Mouse (Mus musculus) frontal cortex, postnatal 36 days (tissue): ENCODE results near the gene Lrrc56.
A peak's percentile ranks its signal among the peaks of the same experiment; 100 is the strongest.

Source experiments
- DNase-seq, 2 experiments: peaks; one replicate each; pipeline ENCODE4 v3.0.0; 2022; ENCODE audit warnings: low spot score in 2 of 2

Gene Lrrc56

DNA sequence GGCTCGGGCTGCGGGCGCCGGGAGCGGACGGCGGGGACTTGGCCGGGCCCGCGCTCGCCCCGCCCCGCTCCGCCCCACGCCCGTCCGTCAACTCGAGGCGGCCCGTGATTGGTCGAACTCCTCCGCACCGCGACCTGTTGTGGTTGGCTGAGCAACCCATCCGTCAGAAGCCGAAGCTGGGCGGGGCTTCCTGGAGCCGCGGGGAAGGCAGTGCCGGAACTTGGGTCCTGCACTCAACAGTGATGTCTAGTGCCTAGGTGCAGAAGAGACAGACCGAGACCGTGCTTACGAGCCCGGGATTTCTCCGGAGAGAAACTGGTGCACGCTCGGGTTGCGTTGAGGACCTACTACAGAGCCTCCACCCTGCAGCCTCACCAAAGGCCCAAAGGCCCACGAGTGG is at the start of gene Lrrc56, which contains the start of gene Hras:
Gene Lrrc56 (plus strand): TSS at position 210 of the 400 bp plus-strand sequence.
Gene Hras (minus strand): TSS at position 58 of the 400 bp plus-strand sequence.
- peak; percentile 97 for DNase-seq

DNA sequence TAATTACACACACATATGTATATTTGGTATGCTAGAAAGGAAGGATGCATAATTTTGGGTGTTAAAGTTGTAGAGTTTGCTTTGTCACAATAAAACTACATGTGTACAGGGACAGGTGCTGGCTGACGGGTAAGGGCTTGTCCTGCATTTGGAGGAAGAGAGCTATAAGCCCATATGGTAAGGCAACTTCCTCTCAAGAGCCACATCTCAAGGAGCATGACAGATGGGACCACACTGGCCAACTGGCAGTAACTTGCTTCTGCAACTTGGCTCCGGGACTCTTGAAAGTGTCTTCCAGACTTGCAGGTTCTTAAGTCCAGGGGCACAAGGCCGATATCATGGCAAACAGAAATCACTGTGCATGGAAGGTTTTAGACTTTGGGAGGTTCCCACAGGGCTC is 49.3 kb upstream of the Lrrc56 start:
- DNase-seq: no peak

GRCm38 (mm10) chr7:141145403-141145802 is 48.6 kb upstream of the Lrrc56 start:
- DNase-seq: no peak

DNA sequence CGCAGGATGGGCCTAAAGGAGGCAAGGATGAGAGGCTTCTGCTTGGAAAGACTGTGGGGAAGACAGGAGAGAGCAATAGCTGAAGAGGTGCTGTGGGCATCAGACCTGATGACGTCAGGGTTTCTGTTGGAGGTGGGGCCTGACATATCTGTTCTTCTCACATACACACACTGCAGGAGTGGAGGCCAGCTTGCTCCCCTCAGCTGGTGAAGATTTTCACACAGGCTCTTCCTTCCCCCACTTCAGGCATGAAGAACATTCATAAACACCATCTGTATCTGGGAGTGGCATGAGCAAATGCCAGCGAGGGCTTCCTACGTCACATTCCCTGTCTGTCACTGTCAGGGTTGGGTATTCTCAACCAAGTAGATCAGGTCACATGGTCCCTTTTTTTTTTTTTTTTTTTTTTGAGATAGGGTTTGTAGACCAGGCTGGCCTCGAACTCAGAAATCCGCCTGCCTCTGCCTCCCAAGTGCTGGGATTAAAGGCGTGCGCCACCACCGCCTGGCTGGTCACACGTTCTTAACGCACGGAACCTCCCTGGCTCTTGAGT is 47.8 kb upstream of the Lrrc56 start:
- no peak for DNase-seq

GRCm38 (mm10) chr7:141147044-141147443 is 46.9 kb upstream of the Lrrc56 start:
- DNase-seq: no peak

GRCm38 (mm10) chr7:141148639-141149038 is 45.3 kb upstream of the Lrrc56 start:
- DNase-seq: no peak

DNA sequence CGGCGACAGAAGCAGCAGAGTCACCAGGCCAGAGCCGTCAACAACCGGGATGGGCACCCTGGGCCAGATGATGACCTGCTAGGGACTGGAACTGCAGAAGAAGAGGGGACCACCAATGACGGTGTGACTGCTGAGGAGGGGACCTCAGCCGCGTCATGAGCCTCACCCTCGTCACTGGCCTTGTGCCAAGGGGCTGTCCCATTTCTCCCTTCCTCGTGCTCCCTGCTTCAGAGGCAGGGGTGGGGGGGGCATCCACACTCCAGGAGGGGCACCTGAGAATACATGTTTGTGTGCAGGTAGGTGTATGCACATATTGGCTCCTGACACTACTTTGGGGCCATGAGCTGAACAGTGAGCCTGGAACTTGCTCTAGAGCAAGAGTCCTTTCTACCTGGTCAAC is 38.6 kb upstream of the Lrrc56 start:
- DNase-seq: no peak

GRCm38 (mm10) chr7:141164397-141164796 is 29.6 kb upstream of the Lrrc56 start:
- DNase-seq: no peak

- DNase-seq: no peak
Observed at GRCm38 (mm10) chr7:141164850-141165249, 29.1 kb upstream of the Lrrc56 start.

DNA sequence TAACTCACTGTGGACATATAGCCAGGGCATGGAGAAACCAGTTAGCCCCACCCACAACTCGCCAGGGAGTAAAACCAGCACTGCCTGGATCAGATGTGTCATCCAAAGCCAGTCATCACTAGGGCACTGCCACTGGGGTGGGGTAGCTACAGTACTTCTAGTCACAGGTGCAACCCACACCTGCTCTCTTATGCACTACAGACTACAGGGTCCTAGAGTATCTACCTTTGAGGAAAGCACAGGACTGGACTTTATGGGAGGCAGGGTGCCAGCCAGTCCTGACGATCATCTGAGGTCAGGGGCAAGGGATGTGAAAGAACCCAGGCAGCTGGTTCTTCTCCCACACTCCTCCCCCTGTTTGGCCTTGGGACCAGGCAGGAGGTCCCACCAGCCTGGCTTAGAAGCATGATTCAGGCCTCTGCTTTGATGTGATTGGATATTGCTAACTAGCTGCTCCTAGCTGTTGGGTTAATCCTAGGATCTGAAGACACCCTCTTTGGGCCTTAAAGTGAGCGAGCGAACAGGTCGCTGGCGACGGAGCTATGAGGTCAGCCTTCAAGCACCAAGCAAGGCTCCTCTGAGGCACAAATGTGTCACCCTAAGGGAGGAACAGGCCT is 25.9 kb upstream of the Lrrc56 start:
- no peak for DNase-seq

- DNase-seq: peak; percentile 55 to 68
Observed at GRCm38 (mm10) chr7:141168518-141168953, 25.4 kb upstream of the Lrrc56 start.

DNA sequence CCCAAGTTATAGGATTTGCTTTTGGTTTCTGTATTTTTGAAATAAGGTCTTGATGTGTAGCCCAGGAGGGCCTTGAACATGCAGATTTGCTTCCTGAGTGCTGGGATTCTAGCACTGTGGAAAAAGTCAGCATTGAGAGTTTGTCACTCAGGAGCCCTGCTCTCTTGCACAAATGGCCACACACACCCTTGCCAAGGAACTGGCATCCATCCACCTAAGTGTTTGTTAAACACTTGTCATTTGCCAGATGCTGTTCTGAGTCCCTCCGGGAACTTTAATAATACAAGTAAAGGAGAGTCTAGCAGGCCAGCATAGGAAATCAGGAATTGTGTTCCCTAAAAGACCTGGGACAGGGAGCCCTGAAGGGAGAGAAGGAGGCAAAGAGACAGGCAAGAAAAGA is 24.7 kb upstream of the Lrrc56 start:
- DNase-seq: no peak

DNA sequence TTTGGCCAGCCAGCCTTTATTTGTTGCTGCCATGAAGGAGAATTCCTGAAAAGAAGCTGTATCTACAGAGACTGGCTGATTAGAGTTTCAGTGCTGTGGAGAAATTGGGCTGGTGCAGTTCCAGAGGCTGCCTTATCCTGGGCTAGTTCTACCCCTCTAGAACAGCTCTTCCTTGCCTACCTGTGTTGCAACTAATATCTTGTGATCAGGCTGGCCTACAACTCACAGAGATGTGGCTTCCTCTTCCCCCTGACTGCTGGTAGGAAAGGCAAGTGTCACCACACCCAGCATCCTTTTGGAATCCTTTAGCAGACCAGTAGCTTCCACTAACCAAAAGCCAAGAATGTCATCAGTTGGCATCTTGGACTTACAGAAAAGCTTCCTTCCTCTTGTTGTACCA is 24.1 kb upstream of the Lrrc56 start:
- DNase-seq: no peak

- peak; percentile 93 to 94 for DNase-seq
Observed at GRCm38 (mm10) chr7:141172116-141173006, 21.6 kb upstream of the Lrrc56 start, which contains the start of gene Rnh1. TSS of gene Rnh1 (minus strand) at chr7:141172857.

GRCm38 (mm10) chr7:141173323-141173850 is 20.6 kb upstream of the Lrrc56 start:
- no peak for DNase-seq

DNA sequence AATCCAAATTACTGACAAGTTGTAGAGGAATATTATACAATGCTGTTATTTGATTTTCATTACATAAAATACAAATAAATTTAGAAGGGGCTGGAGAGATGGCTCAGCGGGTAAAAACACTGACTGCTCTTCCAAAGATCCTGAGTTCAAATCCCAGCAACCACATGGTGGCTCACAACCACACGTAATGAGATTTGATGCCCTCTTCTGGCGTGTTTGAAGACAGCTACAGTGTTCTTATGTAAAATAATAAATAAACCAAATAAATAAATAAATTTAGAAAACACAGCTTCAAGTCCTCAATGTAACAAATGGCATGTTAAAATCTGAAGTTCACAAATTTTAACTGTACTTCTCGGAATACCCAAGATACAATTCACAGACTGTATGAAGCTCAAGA is 18.9 kb upstream of the Lrrc56 start:
- no peak for DNase-seq

DNA sequence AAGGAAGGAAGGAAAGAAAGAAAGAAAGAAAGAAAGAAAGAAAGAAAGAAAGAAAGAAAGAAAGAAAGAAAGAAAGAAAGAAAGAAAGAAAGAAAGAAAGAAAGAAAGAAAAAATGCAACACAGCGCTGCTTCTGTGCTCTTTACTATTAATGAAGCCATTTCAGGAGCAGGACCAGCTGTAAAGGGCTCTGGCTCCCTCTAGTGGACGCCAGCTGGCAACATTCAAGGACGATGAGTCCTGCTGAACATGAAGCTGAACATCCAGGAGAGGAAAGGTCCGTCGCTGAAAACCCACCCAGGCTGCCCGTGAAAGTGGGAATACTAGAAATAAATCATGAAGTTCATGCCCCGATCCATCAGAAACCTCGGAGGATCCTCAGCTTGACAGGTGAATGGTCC is 17.8 kb upstream of the Lrrc56 start:
- peak; percentile 84 to 91 for DNase-seq

DNA sequence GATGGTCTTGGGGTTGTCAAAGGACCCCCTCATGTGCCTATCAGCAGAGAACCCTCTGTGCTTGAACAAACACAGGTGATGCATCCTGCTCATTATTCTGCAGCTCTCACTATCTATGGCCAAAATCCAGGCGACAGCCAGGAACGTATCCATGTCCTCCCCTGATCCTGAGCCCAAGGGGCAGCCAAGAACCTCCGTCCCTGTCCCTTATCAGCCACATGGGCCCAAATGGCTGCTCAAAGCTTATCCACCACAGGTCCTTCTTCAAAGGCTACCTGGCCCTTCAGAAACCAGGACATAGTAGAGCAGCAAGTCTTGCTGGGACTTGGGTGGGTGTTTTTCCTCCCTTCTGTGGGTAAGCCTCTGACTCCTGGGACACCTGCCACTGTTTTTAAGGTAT is 5.8 kb upstream of the Lrrc56 start:
- DNase-seq: no peak

- no peak for DNase-seq
Observed at GRCm38 (mm10) chr7:141188733-141189132, 5.2 kb upstream of the Lrrc56 start.

DNA sequence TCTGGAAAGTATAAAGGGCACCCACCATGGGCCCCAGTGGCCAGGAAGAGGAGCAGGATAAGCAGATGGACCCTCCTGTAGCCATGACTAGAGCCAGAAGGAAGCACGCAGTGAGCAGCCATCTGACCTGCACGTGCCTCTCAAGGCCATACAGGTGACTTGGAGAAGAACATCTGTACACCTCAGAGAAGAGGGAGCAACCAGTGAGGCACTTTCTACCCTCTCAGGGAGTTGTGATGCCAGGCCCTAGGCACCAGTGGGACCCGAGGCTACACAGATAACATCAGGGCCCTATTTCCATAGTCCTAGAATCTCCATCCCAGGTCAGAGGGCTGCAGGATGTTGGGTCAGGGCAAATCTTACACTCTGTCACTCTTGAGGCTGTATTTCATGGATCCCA is 3.7 kb upstream of the Lrrc56 start:
- DNase-seq: no peak

DNA sequence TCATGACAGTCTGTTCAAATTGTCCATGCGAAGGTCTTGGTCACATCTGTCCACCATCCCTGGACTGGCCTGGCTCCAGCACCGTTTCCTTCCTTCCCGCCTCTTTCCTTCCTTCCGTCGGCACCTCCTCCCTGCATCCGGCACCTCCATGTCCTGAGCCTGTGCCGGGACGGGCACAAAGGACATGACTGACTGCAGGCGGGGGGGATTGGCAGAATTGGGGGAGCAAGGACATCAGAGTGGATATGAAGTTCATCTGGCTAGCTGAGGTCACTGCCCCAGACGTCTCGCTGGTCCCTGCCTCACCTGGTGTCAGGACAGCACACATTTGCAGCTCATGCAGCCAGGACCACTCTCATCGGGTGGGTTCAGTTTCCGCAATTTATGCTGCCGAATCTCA is 2.9 kb upstream of the Lrrc56 start:
- no peak for DNase-seq
